Mouse (Mus musculus) spleen, embryonic (tissue): Measurements from ENCODE around the gene Gata3.

Experiments used
- CTCF ChIA-PET: fragments of 350-600 bp; sonication (Branson Sonifier 250); formaldehyde crosslinking; loops from one replicate; lab custom pipeline; 2022; lab: Charles Lee

Gata3 gene

DNA sequence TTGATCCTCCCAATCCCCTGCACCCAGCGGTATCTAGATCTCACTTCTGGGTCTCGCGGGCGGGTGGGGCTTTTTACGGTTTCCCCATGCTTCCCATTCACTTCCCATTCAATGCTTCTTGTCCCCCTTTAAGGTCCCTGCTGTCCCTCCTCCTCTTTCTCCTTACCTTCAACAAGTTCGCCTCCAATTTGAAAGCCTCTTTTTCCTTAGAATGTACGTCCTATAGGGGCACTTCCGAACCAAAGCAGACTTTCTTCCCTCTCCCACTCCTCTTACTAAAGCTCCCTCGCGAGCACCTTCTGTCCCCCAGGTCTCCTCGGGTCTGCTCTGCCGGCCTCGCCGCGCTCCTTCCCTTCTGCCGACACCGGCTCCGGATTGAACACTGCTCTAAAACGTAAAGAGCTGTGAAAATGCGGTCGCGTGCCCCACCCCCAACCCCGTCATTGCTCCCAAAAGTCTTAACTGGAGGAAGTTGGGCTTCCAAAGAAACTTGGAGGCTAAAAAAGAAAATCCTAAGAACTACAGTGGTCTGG lies at the start of gene Gata3:
Gene Gata3, minus strand, starts transcription at position 384 of the 533 bp plus-strand sequence.
- CTCF ChIA-PET: no interaction called here

- CTCF ChIA-PET: no interaction called here
These were observed 49.4 kb upstream of the Gata3 start for GRCm38 (mm10) chr2:9939250-9939649.

DNA sequence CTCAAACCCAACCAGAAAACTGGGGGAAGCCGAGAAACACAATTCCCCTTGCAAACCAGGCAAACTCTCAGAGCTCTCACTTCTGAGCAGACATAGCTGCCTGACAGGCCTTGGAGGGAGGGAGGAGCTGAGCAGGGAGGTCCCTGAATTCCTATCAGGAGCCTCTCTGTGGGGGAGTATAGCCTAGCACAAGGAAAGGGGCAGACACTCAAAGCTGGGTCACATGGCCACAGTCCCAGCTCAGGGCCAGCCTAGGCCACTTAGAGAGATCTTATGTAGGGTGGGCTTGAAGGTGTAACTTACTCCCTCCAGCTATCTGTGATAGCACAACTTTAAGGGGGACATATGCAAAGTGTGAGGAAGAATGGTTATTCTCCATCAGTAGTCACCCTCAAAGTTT lies 46.1 kb upstream of the Gata3 start:
- CTCF ChIA-PET: no interaction called here

- CTCF ChIA-PET: no interaction called here
These were observed 37.1 kb upstream of the Gata3 start for GRCm38 (mm10) chr2:9926905-9927283.

GRCm38 (mm10) chr2:9926194-9926904 lies 36.5 kb upstream of the Gata3 start:
- CTCF ChIA-PET: interaction anchor here (0.9 kb wide), 1 partner anchor 15 kb away, joined by 4 read pairs; no protein-coding TSS in a partner anchor

- CTCF ChIA-PET: interaction anchor here (0.6 kb wide), 1 partner anchor 13 kb away, joined by 3 read pairs; no protein-coding TSS in a partner anchor
These were observed 29.0 kb upstream of the Gata3 start for GRCm38 (mm10) chr2:9918691-9919471.

DNA sequence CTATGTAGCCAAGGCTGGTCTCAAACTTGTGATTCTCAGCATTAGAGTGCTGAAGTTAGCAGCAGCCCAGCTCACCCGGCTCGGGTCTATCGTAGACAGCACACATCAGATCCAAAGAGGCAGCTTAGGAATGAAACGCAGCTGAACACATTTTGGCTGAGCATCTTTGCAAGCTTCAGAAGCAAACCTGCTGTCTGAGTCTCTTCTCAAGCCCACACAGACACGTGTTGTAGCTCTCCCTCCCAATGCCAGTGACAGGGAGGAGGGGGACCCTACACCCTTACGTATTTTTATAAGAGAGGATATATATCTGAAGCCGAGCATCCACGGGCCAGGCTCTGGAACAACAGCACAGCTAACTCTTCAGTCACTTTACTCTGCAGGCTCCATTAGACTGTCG lies 27.8 kb upstream of the Gata3 start:
- CTCF ChIA-PET: no interaction called here

DNA sequence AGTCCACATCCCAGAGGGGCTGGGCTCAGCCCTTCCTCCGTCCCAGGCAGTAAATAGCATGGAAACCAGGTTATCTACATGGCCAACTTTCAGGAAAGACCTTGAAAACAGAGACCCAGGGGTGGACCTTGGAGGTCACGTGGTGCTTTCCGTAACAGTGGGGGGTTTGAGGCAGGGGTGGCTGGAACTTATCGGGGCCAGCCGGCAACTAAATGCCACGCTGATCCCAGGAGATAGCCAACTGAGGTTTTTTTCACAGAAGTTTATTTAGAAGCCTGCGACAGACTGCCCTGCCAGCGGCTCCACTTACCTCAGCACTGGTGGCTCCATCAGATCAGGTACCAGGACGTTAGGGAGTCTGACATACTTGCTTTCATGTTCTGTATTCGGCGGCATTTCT lies 16.2 kb upstream of the Gata3 start:
- CTCF ChIA-PET: no interaction called here

DNA sequence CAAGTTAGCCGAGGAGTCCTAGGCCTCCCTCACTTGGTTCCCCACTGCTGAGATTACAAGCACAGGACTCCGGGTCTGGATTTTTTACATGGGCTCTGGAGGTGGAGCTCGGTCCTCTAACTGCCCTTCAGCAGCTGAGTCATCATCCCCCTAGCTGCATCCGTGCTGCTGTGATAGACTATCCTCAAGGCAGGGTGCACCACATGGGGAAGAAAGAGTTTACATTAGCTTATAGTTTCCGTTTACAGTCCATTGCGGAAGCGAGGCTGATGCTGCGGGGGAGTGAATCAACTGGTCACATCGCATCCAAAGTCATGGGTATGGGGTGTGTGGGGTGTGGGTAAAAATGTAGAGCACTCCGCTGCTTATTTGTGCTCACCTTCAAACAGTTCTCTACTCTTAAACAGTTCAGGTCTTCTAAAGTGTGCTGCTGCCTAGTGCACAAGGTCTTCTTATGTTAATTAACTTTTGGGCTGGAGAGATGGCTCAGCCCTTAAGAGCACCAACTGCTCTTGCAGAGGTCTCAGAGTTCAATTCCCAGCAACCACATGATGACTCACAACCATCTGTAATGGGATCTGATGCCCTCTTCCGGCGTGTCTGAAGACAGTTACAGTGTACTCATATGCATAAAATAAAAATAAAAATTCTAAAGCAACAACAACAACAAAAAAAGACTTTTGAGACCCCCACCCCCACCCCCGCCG lies 14.2 kb upstream of the Gata3 start:
- CTCF ChIA-PET: interaction anchor here (0.5 to 0.6 kb wide), 3 partner anchors 387 to 1130 kb away, joined by 3 to 4 read pairs (median 4); no protein-coding TSS in a partner anchor

- CTCF ChIA-PET: no interaction called here
These were observed 8.0 kb upstream of the Gata3 start for GRCm38 (mm10) chr2:9897846-9898245.

GRCm38 (mm10) chr2:9896097-9896770 lies 6.4 kb upstream of the Gata3 start:
- CTCF ChIA-PET: interaction anchor here (0.7 kb wide), 1 partner anchor 14 kb away, joined by 8 read pairs; no protein-coding TSS in a partner anchor

GRCm38 (mm10) chr2:9894836-9895593 lies 5.2 kb upstream of the Gata3 start:
- CTCF ChIA-PET: interaction anchor here (0.6 kb wide), 1 partner anchor 79 kb away, joined by 10 read pairs; no protein-coding TSS in a partner anchor

GRCm38 (mm10) chr2:9893272-9893953 lies 3.6 kb upstream of the Gata3 start:
- CTCF ChIA-PET: interaction anchor here (0.6 to 0.8 kb wide), 3 partner anchors 9 to 30 kb away, joined by 3 to 5 read pairs (median 3); no protein-coding TSS in a partner anchor

DNA sequence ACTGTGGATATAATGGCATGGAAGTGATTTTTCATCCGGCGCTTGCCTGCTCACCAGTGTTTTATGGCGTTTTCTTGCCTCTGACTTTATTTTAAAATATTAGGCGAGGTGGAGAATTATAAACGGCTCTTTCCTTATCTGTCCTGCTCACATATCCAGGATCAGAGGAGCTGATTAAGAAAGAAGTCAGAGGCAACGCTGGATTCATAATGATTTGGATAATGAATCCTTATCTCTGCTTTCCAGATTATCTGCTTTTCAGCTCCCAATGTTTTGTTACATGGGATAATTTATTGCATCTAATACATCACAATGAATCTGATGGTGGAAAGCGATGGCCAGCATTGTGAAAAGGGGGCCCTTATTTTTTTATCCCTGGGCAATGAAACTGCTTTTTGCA lies 2.7 kb upstream of the Gata3 start:
- CTCF ChIA-PET: no interaction called here

DNA sequence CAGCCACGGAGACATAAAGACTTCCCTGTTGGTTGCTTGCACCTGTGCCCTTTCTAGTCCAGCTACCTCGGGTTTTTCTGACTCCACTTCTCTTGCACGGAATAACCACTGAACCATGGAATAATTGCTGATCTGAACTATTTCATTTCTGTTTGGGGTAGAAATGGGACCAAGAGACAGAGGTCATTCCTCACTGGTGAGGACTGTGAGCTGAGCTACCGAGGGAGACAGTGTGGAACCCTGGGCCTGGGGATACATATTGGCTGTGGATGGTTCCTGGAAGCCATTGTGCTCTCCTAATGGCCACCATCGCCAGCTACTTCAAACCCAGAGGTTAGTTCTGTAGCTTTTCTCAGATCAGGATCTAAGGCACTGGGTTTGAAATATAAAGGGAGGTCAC lies 1.1 kb upstream of the Gata3 start:
- CTCF ChIA-PET: no interaction called here

DNA sequence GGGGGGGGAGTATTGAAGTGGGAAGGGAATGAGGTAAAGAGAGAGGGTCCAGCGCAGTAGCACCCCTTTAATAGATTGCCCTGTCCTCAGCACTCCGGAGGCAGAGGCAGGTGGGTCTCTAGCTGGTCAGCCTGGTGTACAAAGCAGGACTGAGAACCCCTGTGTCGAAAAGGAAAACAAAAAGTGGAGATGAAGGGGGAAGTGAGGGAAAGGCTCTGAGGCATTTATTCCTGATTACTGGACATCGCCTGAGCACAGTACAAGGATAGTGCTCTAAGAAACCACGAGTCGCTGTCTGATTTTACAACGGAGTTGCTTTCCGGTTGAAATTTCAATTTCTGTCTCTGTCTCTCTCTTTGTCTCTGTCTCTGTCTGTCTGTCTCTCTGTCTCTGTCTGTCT lies 417 bp upstream of the Gata3 start:
- CTCF ChIA-PET: no interaction called here

DNA sequence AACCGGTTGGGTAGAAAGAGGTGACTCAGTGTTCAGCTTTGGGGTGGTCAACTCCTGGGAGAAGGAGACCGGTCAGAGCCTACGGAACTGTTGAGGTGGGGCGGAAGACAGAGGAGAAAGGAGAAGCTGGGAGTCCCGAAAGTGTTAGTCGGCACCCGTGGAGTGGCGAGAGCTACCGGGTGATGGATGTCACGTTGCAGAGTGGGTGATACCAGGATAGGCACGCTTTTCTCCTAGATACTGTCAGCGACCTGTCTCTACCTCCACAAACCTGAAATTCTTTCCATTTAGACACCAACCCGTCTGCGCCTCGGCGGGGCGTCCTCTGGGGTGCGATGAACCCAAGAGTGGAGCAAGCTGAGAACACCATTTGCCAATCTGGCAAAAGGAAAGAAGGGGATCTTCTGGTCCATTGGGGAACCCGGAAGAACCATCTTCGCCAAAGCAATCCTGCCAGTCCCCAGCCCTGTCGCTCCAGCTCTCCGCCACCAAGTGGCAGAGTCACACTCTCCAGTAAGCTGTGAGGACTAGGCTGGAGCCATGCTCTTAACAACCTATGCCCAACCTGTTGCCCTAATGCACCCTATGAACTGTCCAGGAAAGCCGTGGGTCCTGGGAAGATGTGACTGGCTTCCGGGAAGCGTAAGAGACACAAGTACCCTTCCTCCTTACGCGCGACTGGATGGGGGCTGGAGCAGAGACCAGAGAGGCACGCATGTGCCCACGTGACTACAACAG lies 752 bp downstream of the Gata3 start, which contains the start of gene 9230102O04Rik:
Gene 9230102O04Rik, minus strand, starts transcription at position 628 of the 738 bp plus-strand sequence.
- CTCF ChIA-PET: no interaction called here

- CTCF ChIA-PET: no interaction called here
These were observed 2.2 kb downstream of the Gata3 start for GRCm38 (mm10) chr2:9887636-9888035.
